Comparison of ENCODE assay signal across 8 mouse cellular contexts in genomic region chr10:94688420-94689175, GRCm38 (mm10). TPM values are rescaled to one million over a fixed set of nuclear protein-coding genes. Genes with fewer than 3 reads are reported as not detected.
DNase-seq lines count a peak whose midpoint lies in the region; ATAC-seq and TF ChIP-seq lines count a peak whose summit lies in the region.

Gene Cep83 (plus strand): TSS chr10:94688654.

- no peaks in the 10 kb centered on the region for H3K36me3 ChIP-seq in heart, embryonic 11.5 days (ENCODE audit: control insufficient read depth, insufficient read depth, low read length)
- H3K36me3 ChIP-seq in kidney, embryonic 16.5 days (ENCODE audit: insufficient read depth, low read length), result no peaks in the 10 kb centered on the region

- TF ChIP-seq POLR2A in brain, embryonic 14.5 days (IDR thresholded peaks at IDR 0.05; ENCODE audit: borderline replicate concordance, extremely low read depth, insufficient read depth, insufficient read length, poor library complexity, severe bottlenecking), result peak; percentile 86

- H3K9me3 ChIP-seq in heart, embryonic 11.5 days (replicated peaks; ENCODE audit: control insufficient read depth, low read length), result no peaks in the 10 kb centered on the region
- H3K9me3 ChIP-seq in kidney, embryonic 16.5 days (ENCODE audit: low read length), result peaks cover 5% of the 10 kb centered on the region; the same call in 1 of the 2 replicates

- peak; percentile 92 for ATAC-seq in erythroblast, adult 5-6 weeks (replicated peaks; ENCODE audit: low FRiP score, poor library complexity, severe bottlenecking)
- peak; percentile 98 for ATAC-seq in heart, embryonic 11.5 days (replicated peaks; ENCODE audit: insufficient number of reproducible peaks, low FRiP score, low TSS enrichment)
- peak; percentile 98 for ATAC-seq in kidney, embryonic 16.5 days (ENCODE audit: low FRiP score, low TSS enrichment)

- H3K27ac ChIP-seq in heart, embryonic 11.5 days (ENCODE audit: low read depth, low read length), result peak within 1 kb of the TSS; percentile 98
- H3K27ac ChIP-seq in kidney, embryonic 16.5 days (ENCODE audit: low read length), result peak within 1 kb of the TSS; percentile 91

- no peaks in the 10 kb centered on the region for H3K27me3 ChIP-seq in heart, embryonic 11.5 days (ENCODE audit: control insufficient read depth, insufficient read depth, low read length)
- no peaks in the 10 kb centered on the region for H3K27me3 ChIP-seq in kidney, embryonic 16.5 days (ENCODE audit: insufficient read depth, low read length)

- under 1% methylated on average over 65 of the region's 86 CpGs for WGBS in heart, embryonic 11.5 days (ENCODE audit: insufficient replicate concordance)
- WGBS in kidney, embryonic 16.5 days, result under 1% methylated on average over 61 of the region's 86 CpGs

- peak within 1 kb of the TSS; percentile 85 for H3K4me3 ChIP-seq in heart, embryonic 11.5 days (ENCODE audit: low read depth, low read length)
- H3K4me3 ChIP-seq in kidney, embryonic 16.5 days (ENCODE audit: low read length), result peak within 1 kb of the TSS; percentile 74

- H3K4me2 ChIP-seq in heart, embryonic 11.5 days, result peak within 1 kb of the TSS; percentile 83
- H3K4me2 ChIP-seq in kidney, embryonic 16.5 days (replicated peaks; ENCODE audit: low read depth, low read length), result peak within 1 kb of the TSS; percentile 88

- peak; percentile 90 for DNase-seq in CD4-positive helper T cell, adult 2 months (ENCODE audit: low read depth, low spot score)
- DNase-seq in brain, embryonic 14.5 days (ENCODE audit: low read depth), result peak; percentile 96
- DNase-seq in liver, result peak; percentile 96
- DNase-seq in monocyte, adult 2 months (ENCODE audit: low read depth in 1 of 2, low spot score in 2 of 2), result peak; percentile 65 to 89
- peak; percentile 92 to 96 for DNase-seq in spleen, postnatal 14 days (ENCODE audit: low spot score in 2 of 2)

- TF ChIP-seq CTCF in brain, embryonic 14.5 days (IDR thresholded peaks at IDR 0.05; ENCODE audit: borderline replicate concordance, extremely low read depth, insufficient read depth, insufficient read length), result no peak

- H3K4me1 ChIP-seq in heart, embryonic 11.5 days (ENCODE audit: control insufficient read depth, insufficient read depth, low read length), result peaks cover 6% of the 10 kb centered on the region
- peaks cover 14% of the 10 kb centered on the region for H3K4me1 ChIP-seq in kidney, embryonic 16.5 days (ENCODE audit: insufficient read depth, low read length)

- peak within 1 kb of the TSS; percentile 95 for H3K9ac ChIP-seq in heart, embryonic 11.5 days (ENCODE audit: low read depth, low read length)
- peak within 1 kb of the TSS; percentile 95 for H3K9ac ChIP-seq in kidney, embryonic 16.5 days (replicated peaks; ENCODE audit: low read length)

RNA-seq across cellular contexts. Expression of gene Cep83, which starts in this region (rescaled TPM):
- polyA plus RNA-seq in brain, embryonic 14.5 days (2012; rRNA removed), result 24.1 and 24.6 TPM in 2 replicates
- total RNA-seq in erythroblast, adult 5-6 weeks (2015; ENCODE audit: low replicate concordance), result 11.5 and 19.8 TPM in 2 replicates
- 15.1 and 16.6 TPM in 2 replicates for total RNA-seq in erythroblast, adult 5-6 weeks (2017; ENCODE audit: low replicate concordance)
- polyA plus RNA-seq in heart, embryonic 11.5 days (2014; fragmentation: Nextera tagmentation; extraction: Ambion mirVana), result 20.3 and 20.7 TPM in 2 replicates
- 12.9 and 14.6 TPM in 2 replicates for polyA plus RNA-seq in kidney, embryonic 16.5 days (2015; fragmentation: Nextera tagmentation; extraction: Ambion mirVana)

Comparison
In these comparisons a context has a peak if more than half of its experiments do, and no peak if none do; other contexts are left out.
1. Peak in every context shown above with its lines: DNase-seq, ATAC-seq, H3K4me3 ChIP-seq and H3K27ac ChIP-seq.